Mouse (Mus musculus) E14TG2a.4 (cell line): ENCODE measurements at regions not wholly inside any gene's neighbourhood (a gene's known extent, or its start where the extent isn't known, plus 50 kb on each side); places are given as distances from the start of the nearest gene placed in this dataset.

ENCODE experiments used
- CTCF ChIP-seq: conservative IDR thresholded peaks from 2 replicates; pipeline ENCODE4 v1.5.1; 2014; ENCODE audit warnings: low read length
- NANOG ChIP-seq: IDR thresholded peaks from 2 replicates; pipeline ENCODE4 v1.6.1; 2014; ENCODE audit warnings: borderline replicate concordance, low read length, mixed read lengths
- POU5F1 ChIP-seq: IDR thresholded peaks from 2 replicates; pipeline ENCODE4 v1.6.1; 2014; ENCODE audit warnings: low read length, borderline replicate concordance

DNA sequence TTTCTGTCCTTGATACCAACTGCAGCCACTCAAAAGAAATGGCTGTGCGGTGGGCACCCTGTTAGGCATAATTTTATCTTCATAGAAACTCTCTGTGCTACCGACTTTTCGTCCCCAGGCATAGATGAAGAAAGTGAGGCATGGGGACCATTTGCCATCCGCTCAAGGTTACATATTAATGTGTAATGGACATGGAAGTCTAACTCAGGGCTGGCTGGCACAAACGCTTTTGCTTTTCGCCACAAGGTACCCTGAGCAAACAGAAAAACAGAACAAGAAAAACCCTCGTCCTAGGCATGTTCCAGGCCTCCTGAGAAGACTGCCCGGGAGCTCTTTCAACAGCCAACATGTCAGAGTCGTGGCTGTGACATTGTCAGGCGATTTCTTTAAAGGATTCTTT, 121.0 kb upstream of the Smyd2 start:
- no peak for TF ChIP-seq CTCF
- TF ChIP-seq NANOG: no peak
- no peak for TF ChIP-seq POU5F1
